Mouse (Mus musculus) forebrain, embryonic 13.5 days (tissue): ENCODE data around the gene Defa36. TPM values are rescaled to one million over a fixed set of nuclear protein-coding genes. Genes with fewer than 3 reads are reported as not detected.
"Not testable (repeated sequence)": the region's sequence is repeated elsewhere in the genome, so short reads cannot be mapped to it uniquely, and the experiment has no call there.

Experiments
- ATAC-seq: fragments of 200-750 bp; cut with Nextera tagmentation; 2 replicates; pipeline ENCODE4 v1.8.0; 2017
- H3K27ac ChIP-seq: fragments of 300-500 bp; sonication (generic); 2 replicates; pipeline ENCODE4 v1.5.1; 2015; ENCODE audit warnings: inconsistent platforms, mild to moderate bottlenecking, moderate library complexity
- H3K27me3 ChIP-seq: fragments of 300-500 bp; sonication (generic); 2 replicates; pipeline ENCODE4 v1.6.1; 2015; ENCODE audit warnings: mild to moderate bottlenecking, inconsistent platforms
- H3K36me3 ChIP-seq: fragments of 300-500 bp; sonication (generic); 2 replicates; pipeline ENCODE4 v1.6.1; 2015; ENCODE audit warnings: mild to moderate bottlenecking, inconsistent platforms; ENCODE audit not compliant: poor library complexity, severe bottlenecking
- H3K4me1 ChIP-seq: fragments of 300-500 bp; sonication (generic); 2 replicates; pipeline ENCODE4 v1.6.1; 2015; ENCODE audit warnings: inconsistent platforms
- H3K4me2 ChIP-seq: fragments of 300-500 bp; sonication (generic); 2 replicates; pipeline ENCODE4 v1.6.1; 2015; ENCODE audit warnings: inconsistent platforms, mild to moderate bottlenecking, moderate library complexity
- H3K4me3 ChIP-seq: fragments of 300-500 bp; sonication (generic); 2 replicates; pipeline ENCODE4 v1.5.1; 2015; ENCODE audit warnings: mild to moderate bottlenecking, inconsistent platforms
- H3K9ac ChIP-seq: fragments of 300-500 bp; sonication (generic); 2 replicates; pipeline ENCODE4 v1.6.1; 2015; ENCODE audit warnings: mild to moderate bottlenecking, inconsistent platforms
- H3K9me3 ChIP-seq: fragments of 300-500 bp; sonication (generic); replicated peaks from 2 replicates; pipeline ENCODE4 v1.6.1; 2016; ENCODE audit warnings: inconsistent platforms
- WGBS: fragments of 180-500 bp; shearing (Covaris S2); methylation state at CpG from one replicate; pipeline ENCODE4 v1.1.7; 2015; 5-methylcytosine and 5-hydroxymethylcytosine counted together
- polyA plus RNA-seq: library from polyadenylated mRNA; unstranded; fragments of >200 nt; fragmentation: Nextera tagmentation; extraction: Ambion mirVana; gene quantifications from 2 replicates; pipeline ENCODE4 v1.2.1, GENCODE M21; 2015

Defa36 gene
- polyA plus RNA-seq = not detected in 2 replicates

DNA sequence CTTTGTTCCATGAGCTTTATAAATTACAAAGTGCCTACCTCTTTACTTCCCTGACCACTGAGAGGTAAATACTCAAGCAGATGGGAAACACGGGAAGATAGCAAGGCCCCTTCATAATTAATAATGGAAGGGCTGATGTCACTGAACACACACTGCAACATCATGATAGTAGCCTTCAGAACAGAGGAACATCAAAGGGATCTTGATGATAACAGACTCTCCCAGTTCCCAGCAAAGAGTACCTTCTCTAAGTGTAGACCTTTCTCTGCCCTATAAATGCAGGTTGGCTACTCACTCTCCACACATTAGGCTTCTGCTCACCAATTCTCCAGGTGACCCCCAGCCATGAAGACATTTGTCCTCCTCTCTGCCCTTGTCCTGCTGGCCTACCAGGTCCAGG, at the start of gene Defa36:
Defa36 (plus strand) TSS at position 301 of the 400 bp plus-strand sequence.
- no CpG with 5 or more reads among the region's 1 CpGs for WGBS
- not testable (repeated sequence) for H3K27me3 ChIP-seq, H3K9ac ChIP-seq, H3K36me3 ChIP-seq, H3K27ac ChIP-seq, H3K9me3 ChIP-seq, H3K4me1 ChIP-seq, ATAC-seq, H3K4me2 ChIP-seq, H3K4me3 ChIP-seq

DNA sequence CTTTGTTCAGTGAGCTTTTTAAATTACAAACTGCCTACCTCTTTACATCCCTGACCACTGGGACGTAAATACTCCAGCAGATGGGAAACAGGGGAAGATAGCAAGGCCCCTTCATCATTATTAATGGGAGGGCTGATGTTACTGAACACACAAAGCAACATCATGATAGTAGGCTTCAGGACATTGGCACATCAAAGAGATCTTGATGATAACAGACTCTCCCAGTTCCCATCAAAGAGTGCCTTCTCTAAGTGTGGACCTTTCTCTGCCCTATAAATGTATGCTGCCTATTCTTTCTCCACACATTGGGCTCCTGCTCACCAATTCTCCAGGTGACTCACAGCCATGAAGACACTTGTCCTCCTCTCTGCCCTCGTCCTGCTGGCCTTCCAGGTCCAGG, 49.0 kb upstream of the Defa36 start, which contains the start of gene Defa2:
Defa2 (plus strand) TSS at position 301 of the 400 bp plus-strand sequence.
- H3K27me3 ChIP-seq, H3K4me1 ChIP-seq, H3K36me3 ChIP-seq, ATAC-seq, H3K4me2 ChIP-seq, H3K27ac ChIP-seq, H3K9me3 ChIP-seq, H3K4me3 ChIP-seq, H3K9ac ChIP-seq: not testable (repeated sequence)
- no CpG with 5 or more reads among the region's 2 CpGs for WGBS

DNA sequence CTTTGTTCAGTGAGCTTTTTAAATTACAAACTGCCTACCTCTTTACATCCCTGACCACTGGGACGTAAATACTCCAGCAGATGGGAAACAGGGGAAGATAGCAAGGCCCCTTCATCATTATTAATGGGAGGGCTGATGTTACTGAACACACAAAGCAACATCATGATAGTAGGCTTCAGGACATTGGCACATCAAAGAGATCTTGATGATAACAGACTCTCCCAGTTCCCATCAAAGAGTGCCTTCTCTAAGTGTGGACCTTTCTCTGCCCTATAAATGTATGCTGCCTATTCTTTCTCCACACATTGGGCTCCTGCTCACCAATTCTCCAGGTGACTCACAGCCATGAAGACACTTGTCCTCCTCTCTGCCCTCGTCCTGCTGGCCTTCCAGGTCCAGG, 35.7 kb upstream of the Defa36 start, which contains the start of gene Defa33:
Defa33 (plus strand) TSS at position 301 of the 400 bp plus-strand sequence.
- not testable (repeated sequence) for H3K36me3 ChIP-seq, H3K9ac ChIP-seq, ATAC-seq, H3K4me2 ChIP-seq, H3K9me3 ChIP-seq, H3K4me1 ChIP-seq, H3K27me3 ChIP-seq, H3K4me3 ChIP-seq, H3K27ac ChIP-seq
- no CpG with 5 or more reads among the region's 2 CpGs for WGBS

- not testable (repeated sequence) for H3K4me1 ChIP-seq, H3K27ac ChIP-seq, H3K9me3 ChIP-seq, H3K27me3 ChIP-seq, H3K9ac ChIP-seq, H3K4me3 ChIP-seq, ATAC-seq, H3K4me2 ChIP-seq, H3K36me3 ChIP-seq
- WGBS = no CpG with 5 or more reads among the region's 1 CpGs
Observed at GRCm38 (mm10) chr8:21456460-21456859, 29.2 kb downstream of the Defa36 start, which contains the start of gene Gm7849. Gene Gm7849 (minus strand): TSS chr8:21456560.

Other genes starting within 250 kb of the Defa36 start
- gene Defa31, start 235.8 kb upstream of the Defa36 start, polyA plus RNA-seq = not detected in 2 replicates
- not detected in 2 replicates for gene Gm15293, start 225.8 kb upstream of the Defa36 start, polyA plus RNA-seq
- gene Gm15292, start 177.7 kb upstream of the Defa36 start, polyA plus RNA-seq = not detected in 2 replicates
- gene Defa27, start 111.9 kb upstream of the Defa36 start, polyA plus RNA-seq = not detected in 2 replicates
- gene Defa29, start 100.4 kb upstream of the Defa36 start, polyA plus RNA-seq = not detected in 2 replicates
- gene Defa2, start 48.9 kb upstream of the Defa36 start, polyA plus RNA-seq = not detected in 2 replicates
- gene Defa33, start 35.6 kb upstream of the Defa36 start, polyA plus RNA-seq = not detected in 2 replicates
- not detected in 2 replicates for gene Gm7849, start 29.1 kb downstream of the Defa36 start, polyA plus RNA-seq
- not detected in 2 replicates for gene Defa20, start 81.8 kb downstream of the Defa36 start, polyA plus RNA-seq
- not detected in 2 replicates for gene Defa32, start 101.6 kb downstream of the Defa36 start, polyA plus RNA-seq
- gene Defa37, start 138.0 kb downstream of the Defa36 start, polyA plus RNA-seq = not detected in 2 replicates
- not detected in 2 replicates for gene Defa28, start 155.6 kb downstream of the Defa36 start, polyA plus RNA-seq
- not detected in 2 replicates for gene Gm7861, start 167.1 kb downstream of the Defa36 start, polyA plus RNA-seq
- gene Defa26, start 190.8 kb downstream of the Defa36 start, polyA plus RNA-seq = not detected in 2 replicates
- not detected in 2 replicates for gene Defa17, start 228.4 kb downstream of the Defa36 start, polyA plus RNA-seq
- not detected in 2 replicates for gene Defa34, start 238.4 kb downstream of the Defa36 start, polyA plus RNA-seq